Mouse (Mus musculus): ENCODE results near the gene Cirbp.
A peak's percentile ranks its signal among the peaks of the same experiment; 100 is the strongest.

The Cirbp gene

DNA sequence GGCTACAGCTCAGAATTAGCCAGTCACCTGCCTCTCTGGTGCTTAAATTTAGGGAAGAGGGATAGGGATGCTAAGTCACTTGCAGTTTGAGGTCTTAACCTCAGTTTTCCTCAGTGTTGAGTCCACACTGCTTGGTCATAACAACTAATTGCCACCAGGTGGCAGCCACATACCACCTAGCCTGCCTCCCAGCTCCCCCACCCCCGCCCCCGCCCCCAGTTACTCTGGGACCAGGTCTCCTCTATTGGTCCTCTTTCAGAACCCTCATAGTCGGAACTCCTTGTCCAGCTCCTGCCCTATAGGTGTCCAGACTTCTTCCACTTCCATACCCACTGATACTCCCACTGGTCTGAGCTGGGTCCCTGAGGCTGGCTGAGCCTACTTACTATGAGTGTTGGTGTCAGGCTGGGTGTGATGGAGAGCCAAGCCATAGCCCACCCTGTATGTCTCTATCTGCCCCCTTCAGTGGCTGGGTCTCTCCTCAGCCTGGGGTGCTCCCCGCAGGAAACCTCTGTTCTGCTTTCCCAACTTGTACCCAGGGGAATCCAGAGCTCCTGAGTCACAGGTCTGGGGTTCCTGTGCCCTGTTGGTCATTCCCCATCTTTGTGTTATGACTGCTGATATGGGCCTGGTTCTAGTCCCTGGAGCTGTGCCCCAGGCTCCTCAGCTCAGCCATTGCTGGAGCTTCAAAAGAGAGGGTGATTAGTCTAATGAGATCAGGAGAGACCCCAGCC is 9.9 kb downstream of the Cirbp start:
- peak; percentile 78 for DNase-seq (ENCODE audit: low read depth, low spot score)

DNA sequence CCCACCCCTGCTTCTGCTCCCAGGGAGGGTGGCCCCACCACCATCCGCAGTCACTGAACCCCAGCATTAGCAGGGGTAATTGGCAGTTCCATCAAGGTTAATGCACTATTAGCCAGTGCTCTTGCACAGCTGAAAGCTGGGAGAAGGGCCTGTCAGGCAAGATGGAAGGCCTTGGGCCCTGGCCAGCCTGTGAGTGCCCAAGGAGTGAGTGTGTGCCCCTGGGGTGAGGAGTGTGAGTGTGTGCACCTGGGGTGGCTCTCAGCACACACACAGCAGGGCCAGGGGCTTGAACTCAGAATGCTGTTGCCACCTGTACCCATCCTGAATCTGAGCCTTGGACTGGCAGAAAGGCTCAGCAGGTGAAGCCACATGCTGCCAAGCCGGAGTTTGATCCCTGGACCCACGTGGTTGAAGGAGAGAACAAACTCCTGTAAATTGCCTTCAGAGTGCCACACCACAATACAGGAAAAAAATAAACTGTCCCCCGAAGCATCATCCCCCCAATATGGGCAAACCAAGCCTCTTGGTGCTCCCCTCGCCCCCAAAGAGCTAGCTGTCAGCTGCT is 10.6 kb downstream of the Cirbp start:
- no peak for DNase-seq (ENCODE audit: low read depth, low spot score)

DNA sequence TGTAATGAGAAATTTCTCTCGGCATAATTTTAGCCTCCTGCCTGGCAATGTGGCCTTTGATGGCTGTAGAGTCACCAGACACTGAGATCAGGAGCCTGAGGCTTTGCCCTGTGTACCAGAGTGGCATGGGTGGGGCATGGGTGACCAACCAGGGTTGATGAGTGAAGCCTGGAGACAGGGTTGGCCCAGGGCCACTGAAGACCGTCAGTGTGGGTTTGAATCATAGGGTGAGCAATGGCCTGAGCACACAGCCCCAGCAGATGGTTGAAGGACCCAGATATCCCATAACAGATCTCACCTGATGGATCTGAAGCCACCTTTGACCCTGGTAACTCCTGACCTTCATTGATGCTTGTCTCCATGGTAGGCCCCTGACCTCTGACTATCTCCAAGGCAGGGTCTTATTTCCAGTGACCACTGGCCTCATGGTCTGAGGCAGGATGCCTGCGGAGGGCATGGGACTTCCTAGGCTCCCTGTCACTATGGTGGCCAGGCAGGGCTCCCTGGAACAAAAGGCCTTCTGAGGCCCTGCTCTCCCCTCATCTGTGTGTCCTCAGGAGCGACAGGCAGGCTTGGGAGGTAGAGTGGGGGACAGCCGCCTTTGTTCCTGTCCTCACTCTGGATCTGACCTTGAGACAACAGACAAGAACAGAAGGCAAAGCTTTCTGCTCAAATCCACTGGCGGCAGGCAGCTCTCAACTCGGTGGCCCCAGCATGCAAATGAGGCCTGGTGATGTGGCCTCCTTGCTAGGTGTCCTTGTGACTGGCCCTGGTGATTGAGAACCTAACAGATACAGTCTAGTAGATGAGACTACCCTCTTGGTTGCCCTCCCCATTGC is 11.9 kb downstream of the Cirbp start:
- no peak for DNase-seq (ENCODE audit: low read depth, low spot score)

DNA sequence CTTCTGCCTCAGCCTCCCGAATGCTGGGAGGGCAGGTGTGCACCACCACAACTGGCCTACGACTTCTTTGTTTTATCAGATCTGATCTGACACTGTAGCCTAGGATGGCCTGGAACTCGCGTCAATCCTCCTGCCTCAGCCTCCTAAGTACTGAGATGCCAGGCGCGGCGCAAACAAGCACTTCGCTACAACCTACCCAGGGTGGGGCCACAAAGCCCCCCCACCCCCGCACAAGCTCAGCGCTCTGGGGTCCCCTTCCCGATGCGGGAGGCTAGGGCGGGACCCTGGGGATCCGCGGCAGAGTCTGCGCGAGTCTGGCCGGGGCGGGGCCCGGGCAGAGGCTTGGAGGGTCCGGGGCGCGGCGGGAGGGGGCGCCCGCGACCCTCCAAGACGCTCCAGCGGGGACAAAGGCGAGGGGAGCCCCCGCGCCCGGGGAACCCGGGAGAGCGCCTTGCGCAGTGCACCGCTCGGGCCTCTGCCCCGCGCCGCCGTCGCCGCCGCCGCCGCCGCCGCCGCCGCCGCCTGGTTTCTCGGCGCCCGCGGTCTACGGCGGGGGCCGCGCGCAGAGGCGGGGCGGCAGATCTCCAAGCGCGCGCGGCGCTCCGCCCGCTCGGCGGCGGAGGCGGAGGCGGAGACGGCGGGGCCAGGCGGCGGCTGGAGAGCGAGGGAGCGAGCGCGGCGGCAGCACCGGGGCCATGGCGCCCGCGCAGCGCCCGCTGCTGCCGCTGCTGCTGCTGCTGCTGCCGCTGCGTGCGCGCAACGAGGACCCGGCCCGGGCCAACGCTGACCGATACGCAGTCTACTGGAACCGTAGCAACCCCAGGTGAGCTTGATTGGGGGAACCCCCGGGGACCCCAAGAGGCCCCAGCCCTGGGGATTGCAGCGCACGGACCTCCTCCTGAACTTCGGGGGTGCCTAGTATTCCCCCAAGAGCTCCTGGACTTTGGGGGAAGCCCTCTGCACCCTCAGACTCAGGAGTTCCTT is 13.6 kb downstream of the Cirbp start, which contains the start of gene Efna2:
Efna2 (plus strand) TSS at position 415 of the 984 bp plus-strand sequence.
- peak; percentile 55 for DNase-seq (ENCODE audit: low read depth, low spot score)

DNA sequence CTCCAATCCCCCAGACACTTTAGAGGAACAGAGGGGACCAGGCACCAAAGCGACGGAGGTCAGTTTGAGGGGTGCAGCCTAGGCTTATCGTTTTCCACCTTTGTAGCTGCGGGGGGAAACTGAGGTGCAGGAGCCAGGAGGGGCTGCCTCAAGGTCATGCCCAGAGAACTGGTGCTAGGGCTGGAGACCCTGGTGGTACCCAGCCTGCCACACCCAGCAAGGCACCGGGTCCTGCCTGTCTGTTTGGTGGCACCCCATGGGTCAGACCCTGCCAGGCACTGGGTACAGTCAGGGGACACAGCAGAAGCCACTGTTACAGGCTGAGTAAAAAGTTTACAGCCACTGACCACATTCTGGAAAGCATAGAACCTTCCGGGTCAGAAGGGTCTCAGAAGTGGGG is 14.5 kb downstream of the Cirbp start:
- DNase-seq (ENCODE audit: low read depth, low spot score) = no peak

DNA sequence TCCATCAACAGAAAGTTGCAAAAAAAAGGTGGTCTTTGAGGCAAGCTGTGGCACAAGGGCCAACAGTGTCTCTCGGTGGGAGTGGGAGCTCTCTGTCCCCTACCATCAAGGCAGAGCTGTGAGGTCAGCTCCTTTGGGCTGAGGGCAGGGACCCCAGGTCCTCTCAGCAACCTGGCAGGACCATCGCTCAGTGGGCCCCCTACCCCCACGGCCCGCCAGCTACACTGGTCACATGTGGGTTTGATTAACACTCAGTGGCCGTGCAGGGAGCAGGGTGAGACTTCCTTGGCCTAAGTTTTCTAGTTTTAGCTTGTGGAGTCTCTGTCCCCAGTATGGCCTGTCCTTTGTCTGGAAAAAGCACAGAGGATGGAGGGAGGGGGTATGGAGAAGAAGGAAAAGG is 15.0 kb downstream of the Cirbp start:
- no peak for DNase-seq (ENCODE audit: low read depth, low spot score)

DNA sequence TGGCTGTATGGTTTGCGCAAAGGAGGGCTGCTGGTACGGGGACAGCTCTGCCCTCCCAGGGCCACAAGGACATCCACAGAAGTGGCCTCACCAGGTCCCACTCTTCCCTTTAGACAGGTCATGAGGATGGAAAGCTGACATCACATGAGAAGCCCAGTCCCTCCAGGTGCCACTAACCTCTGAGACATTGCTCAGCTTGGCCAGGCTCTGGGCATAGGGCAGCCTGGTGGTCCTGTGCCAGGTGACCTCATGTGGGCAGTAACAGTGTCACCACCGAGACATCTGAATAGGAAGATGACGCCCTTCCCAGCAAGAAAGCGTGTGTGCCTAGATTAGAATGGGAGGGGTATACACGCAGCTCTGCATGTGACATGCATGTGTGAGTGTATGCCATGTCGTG is 16.8 kb downstream of the Cirbp start:
- DNase-seq (ENCODE audit: low read depth, low spot score) = no peak

GRCm38 (mm10) chr10:80186649-80187048 is 20.9 kb downstream of the Cirbp start:
- no peak for DNase-seq (ENCODE audit: low read depth, low spot score)

DNA sequence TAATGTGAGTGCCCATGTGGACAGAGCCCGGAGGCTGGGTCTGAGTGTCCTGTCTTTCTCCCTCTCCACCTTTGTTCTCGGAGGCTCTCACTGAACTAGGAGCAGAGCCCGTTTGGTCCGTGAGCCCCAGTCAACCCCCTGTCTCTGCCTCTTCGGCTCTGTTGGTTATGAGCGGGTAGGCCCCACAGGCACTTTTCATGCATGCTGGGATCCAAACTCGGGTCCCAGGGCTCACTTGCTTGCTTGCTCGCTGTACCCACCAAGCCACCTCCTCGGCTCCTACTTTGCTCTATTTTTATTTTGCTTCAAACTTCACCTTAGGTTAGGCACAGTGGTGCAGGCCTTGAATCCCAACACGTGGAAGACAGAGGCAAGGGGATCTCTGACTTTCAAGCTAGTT is 22.0 kb downstream of the Cirbp start:
- no peak for DNase-seq (ENCODE audit: low read depth, low spot score)

- DNase-seq (ENCODE audit: low read depth, low spot score) = no peak
Observed at GRCm38 (mm10) chr10:80188453-80189024, 22.8 kb downstream of the Cirbp start.

- DNase-seq (ENCODE audit: low read depth, low spot score) = no peak
Observed at GRCm38 (mm10) chr10:80189999-80190398, 24.2 kb downstream of the Cirbp start.

GRCm38 (mm10) chr10:80190491-80191051 is 24.8 kb downstream of the Cirbp start:
- no peak for DNase-seq (ENCODE audit: low read depth, low spot score)

DNA sequence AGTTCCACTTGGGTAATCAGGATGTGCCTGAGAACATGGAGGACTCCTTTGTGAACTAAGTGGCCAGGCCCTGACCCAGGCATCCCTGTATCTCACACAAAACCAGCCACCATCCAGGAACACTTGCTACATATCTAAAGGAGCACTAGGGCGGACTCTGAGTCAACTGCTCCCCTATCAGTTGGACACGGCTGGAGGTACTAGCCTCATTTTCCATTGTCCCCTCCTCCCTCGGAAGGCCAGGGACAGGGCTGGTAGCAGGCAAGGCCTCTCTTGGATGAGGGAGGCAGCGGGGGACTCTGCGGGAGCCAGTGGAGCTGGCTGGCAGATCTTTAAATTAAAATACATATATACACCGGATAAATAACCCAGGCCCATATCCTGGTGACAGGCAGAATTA is 28.2 kb downstream of the Cirbp start:
- DNase-seq (ENCODE audit: low read depth, low spot score) = no peak

DNA sequence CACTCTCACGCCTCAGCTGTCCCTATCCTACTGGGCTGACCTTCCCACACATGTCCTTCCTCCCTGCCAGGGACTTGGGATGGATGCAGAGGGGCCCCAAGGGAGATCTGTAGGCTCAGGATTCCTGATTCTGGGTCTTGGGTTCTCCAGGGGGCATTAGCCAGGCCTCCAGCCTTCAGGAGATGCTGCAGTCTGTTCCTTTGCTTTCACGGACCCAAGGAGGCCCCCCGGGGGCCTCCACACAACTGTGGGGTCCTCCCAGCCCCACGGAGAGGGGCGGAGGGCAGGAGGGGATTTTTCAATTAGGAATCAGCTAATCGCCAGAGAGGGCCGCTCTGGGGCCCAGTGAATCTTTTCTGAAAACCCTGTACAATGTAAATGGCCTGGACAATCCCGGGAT is 28.7 kb downstream of the Cirbp start:
- DNase-seq (ENCODE audit: low read depth, low spot score) = no peak

GRCm38 (mm10) chr10:80196167-80196566 is 30.4 kb downstream of the Cirbp start:
- no peak for DNase-seq (ENCODE audit: low read depth, low spot score)

DNA sequence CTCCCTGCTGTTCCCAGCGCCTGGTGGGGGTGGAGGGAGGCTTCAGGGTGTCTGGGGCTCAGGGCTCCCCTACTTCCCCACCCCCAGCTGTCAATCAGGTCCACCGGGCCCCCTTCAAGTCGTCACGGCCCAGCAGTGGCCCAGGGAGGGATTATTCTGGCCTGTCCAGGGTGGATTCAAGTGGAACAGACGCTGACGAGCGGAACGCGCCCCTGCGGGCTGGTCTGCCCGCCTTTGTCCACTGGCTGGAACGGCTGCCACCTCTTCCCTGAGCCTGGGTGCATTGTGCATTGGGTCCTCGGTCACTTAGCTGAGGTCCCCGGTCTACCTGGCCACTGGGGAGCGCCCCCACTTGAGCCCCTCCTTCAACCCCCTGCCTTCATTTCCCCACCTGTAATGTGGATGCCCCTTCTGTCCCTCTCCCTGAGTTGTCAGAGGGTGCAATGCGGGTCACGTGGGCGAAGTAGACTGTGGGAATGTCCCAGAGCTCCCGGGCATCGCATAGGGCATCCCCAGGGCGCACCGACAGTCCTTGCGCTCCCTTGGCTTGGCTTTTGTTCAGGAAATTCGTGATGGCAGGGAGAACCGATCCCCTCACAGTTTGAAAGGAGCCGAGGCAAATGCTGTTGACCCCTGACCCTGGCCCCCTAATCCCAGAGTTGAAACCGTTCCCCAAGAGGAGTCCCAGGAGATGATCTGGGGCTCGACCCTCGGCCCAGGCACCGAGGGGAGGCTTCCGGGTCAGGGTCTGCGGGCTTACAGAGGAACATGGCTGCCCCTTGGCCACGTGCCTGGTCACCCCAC is 31.2 kb downstream of the Cirbp start:
- no peak for DNase-seq (ENCODE audit: low read depth, low spot score)

DNA sequence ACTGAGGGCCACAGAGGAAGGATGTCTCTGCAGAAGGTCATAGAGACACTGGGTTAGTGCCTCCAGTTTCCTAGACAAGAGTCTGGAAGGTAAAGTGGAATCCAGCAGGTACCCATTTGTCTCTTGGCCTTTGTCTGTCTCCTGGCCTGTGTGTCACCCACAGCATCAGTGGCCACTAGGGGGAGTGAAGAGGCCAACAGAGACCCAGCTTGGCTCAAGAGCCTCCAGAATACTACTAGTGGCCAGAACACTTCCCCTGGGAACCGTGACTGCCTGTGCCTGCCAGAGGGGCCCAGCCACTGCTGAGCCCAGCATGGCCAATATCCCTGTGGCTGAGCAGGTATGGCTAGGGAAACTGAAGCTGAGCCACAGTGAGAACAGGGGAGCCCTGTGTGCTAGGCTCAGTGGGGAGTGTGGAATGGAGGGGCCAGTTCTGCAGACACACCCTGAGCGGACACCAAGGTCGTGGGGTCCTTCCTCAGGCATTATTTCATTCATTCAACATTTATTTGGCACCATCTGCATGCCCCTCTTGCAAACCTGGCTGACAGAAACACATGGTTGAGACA is 33.7 kb downstream of the Cirbp start:
- DNase-seq (ENCODE audit: low read depth, low spot score) = peak; percentile 90

GRCm38 (mm10) chr10:80200485-80200884 is 34.7 kb downstream of the Cirbp start:
- no peak for DNase-seq (ENCODE audit: low read depth, low spot score)

DNA sequence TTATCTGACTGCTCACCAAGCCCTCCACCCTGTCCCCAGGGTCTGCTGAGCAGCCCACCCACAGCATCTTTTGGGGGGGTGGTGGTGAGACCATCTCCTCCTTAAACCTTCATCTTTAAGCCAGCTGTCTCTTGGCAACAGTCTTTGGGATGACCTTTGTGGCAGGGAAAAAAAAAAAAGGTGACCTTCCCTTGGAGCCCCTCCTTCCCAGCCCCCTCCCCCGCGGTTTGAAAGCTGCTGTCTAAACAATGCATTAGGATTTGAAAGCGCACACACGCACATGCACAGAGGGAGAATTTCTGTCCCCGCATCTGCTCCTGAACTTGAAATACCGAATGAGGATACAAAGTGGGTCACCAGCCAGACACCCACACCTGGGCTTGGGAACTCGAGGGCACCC is 38.3 kb downstream of the Cirbp start:
- DNase-seq (ENCODE audit: low read depth, low spot score) = no peak

DNA sequence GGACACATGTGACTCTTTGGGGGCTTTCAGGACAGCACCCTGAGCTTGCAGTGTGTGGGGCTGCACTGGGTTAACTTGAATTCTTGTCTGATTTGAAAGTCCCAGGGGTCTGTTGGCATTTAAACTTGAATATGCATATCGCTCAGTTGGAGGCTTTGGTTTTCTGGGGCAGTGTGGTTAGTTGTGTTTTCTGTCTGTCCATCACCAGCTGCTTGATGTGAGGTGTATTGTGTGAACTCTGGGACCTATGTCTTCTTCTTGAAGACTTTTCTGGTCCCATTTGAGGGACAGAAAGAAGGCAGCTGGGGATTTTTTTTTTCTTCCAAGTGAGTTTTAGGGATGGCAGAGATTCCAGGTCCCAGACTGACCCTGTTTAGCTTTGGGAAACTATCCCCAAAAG is 41.4 kb downstream of the Cirbp start:
- no peak for DNase-seq (ENCODE audit: low read depth, low spot score)
